Mouse (Mus musculus): ENCODE data around the gene Lrp5.
A peak's percentile ranks its signal among the peaks of the same experiment; 100 is the strongest.

DNA sequence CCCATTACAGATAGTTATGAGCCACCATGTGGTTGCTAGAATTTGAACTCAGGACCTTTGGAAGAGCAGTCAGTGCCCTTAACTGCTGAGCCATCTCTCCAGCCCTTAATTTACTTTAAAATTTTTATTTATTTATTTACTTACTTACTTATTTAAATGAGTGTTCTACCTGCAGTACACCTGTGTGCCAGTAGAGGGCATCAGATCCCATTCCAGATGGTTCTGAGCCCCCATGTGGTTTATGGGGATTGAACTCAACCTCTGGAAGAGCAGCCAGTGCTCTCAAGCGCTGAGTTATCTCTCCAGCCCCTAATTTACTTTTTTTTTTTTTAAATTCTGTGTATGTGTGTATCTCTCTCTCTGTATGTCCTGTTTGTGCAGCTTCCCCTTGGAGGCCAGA is 38.4 kb upstream of the Lrp5 start:
- TF ChIP-seq CTCF (IDR thresholded peaks at IDR 0.05; ENCODE audit: low read depth) (peak; percentile 80), EP300 (IDR thresholded peaks at IDR 0.05; ENCODE audit: low read depth) (no peak)
